ENCODE assay signal across 7 mouse cellular contexts in the genomic region with DNA sequence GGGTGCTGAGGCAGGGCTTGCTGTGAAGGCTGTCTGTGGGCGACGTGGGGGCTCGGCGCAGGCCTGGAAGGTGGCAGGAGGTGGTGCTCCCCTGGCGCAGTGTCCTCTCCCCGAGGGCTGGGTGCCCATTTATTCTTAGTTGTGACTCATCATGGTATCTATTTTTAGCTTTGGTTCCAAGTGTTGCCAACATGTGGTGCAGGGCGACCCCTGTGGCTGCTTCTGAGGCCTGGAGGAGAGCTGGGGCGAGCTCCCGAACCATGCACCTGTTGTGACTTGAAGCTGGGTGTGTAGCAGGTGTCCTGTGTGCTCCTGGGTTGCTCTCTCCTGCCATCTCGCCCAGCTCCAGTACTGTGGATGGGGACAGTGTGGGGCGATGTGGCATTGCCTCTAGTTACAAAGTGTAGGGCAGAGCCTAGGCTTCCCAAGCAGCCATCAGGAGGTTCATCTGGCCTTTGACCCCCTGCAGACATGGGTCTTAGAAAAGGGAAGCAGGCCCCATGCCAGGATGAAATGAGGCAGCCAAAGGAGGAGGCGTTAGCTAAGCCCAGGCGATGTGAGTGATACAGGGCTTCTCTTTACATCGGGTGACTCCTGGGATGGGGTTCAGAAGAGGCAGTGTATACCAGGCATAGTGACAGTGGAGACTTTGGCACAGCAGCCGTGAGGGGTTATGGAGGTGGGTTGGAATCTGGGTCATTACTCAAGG. TPM values are rescaled to one million over a fixed set of nuclear protein-coding genes. Genes with fewer than 3 reads are reported as not detected.
A peak's percentile ranks its signal among the peaks of the same experiment; 100 is the strongest.
DNase-seq lines count a peak whose midpoint lies in the region; ATAC-seq and TF ChIP-seq lines count a peak whose summit lies in the region.

No protein-coding gene starts in this region.

- no peak overlapping the region for H3K4me2 ChIP-seq in lung, embryonic 14.5 days
- H3K4me2 ChIP-seq in forebrain, embryonic 13.5 days, result no peak overlapping the region

- 72% methylated on average over 15 of the region's 15 CpGs for WGBS in lung, embryonic 14.5 days
- 74% methylated on average over 15 of the region's 15 CpGs for WGBS in forebrain, embryonic 13.5 days

- no peak for ATAC-seq in lung, embryonic 14.5 days (ENCODE audit: insufficient read depth)
- ATAC-seq in forebrain, embryonic 13.5 days, result no peak

- H3K27me3 ChIP-seq in lung, embryonic 14.5 days (ENCODE audit: insufficient read depth, low read length), result no peaks in the 10 kb centered on the region
- no peaks in the 10 kb centered on the region for H3K27me3 ChIP-seq in forebrain, embryonic 13.5 days

- no peak overlapping the region for H3K4me3 ChIP-seq in lung, embryonic 14.5 days (ENCODE audit: low read depth, low read length)
- no peak overlapping the region for H3K4me3 ChIP-seq in forebrain, embryonic 13.5 days

- peaks cover 13% of the 10 kb centered on the region for H3K4me1 ChIP-seq in lung, embryonic 14.5 days (ENCODE audit: insufficient read depth)
- peaks cover 16% of the 10 kb centered on the region for H3K4me1 ChIP-seq in forebrain, embryonic 13.5 days

- no peak overlapping the region for H3K9ac ChIP-seq in lung, embryonic 14.5 days
- H3K9ac ChIP-seq in forebrain, embryonic 13.5 days, result no peak overlapping the region

- no peaks in the 10 kb centered on the region for H3K36me3 ChIP-seq in lung, embryonic 14.5 days (ENCODE audit: insufficient read depth)
- H3K36me3 ChIP-seq in forebrain, embryonic 13.5 days (ENCODE audit: poor library complexity, severe bottlenecking), result no peaks in the 10 kb centered on the region

- DNase-seq in testis, postnatal 10 days (ENCODE audit: low spot score), result peak; percentile 64
- no peak for DNase-seq in testis, postnatal 14 days (ENCODE audit: low spot score)
- DNase-seq in brain, adult 2 months (ENCODE audit: low read depth, low spot score), result peak; percentile 80
- DNase-seq in heart, adult 11 months, result peak; percentile 97
- DNase-seq in lung, embryonic 14.5 days, result no peak
- no peak for DNase-seq in kidney, adult 9 months

- H3K27ac ChIP-seq in lung, embryonic 14.5 days (ENCODE audit: low read depth), result no peak overlapping the region
- H3K27ac ChIP-seq in forebrain, embryonic 13.5 days, result no peak overlapping the region

- no peaks in the 10 kb centered on the region for H3K9me3 ChIP-seq in lung, embryonic 14.5 days (ENCODE audit: low read depth, low read length)
- H3K9me3 ChIP-seq in forebrain, embryonic 13.5 days (replicated peaks), result no peaks in the 10 kb centered on the region

- TF ChIP-seq CTCF in lung, embryonic 14.5 days (IDR thresholded peaks at IDR 0.05; ENCODE audit: low read depth), result 0 out of 2 replicates have a peak, but pooled peaks have one; percentile 3

RNA-seq across cellular contexts. Expression of gene Tfeb, which starts 23.0 kb away (rescaled TPM):
- polyA plus RNA-seq in lung, embryonic 14.5 days (2014; fragmentation: Nextera tagmentation; extraction: Ambion mirVana), result 7.6 and 9.3 TPM in 2 replicates
- polyA plus RNA-seq in forebrain, embryonic 13.5 days (2015; fragmentation: Nextera tagmentation; extraction: Ambion mirVana), result 1.5 and 1.7 TPM in 2 replicates

RNA-seq across cellular contexts. Expression of gene Pgc, which starts 33.2 kb away (rescaled TPM):
- 7.6 and 9.1 TPM in 2 replicates for polyA plus RNA-seq in lung, embryonic 14.5 days (2014; fragmentation: Nextera tagmentation; extraction: Ambion mirVana)
- polyA plus RNA-seq in forebrain, embryonic 13.5 days (2015; fragmentation: Nextera tagmentation; extraction: Ambion mirVana), result not detected in 2 replicates

Comparison
In these comparisons a context has a peak if more than half of its experiments do, and no peak if none do; other contexts are left out.
1. DNase-seq: peak in testis, postnatal 10 days (single experiment), brain, adult 2 months (single experiment) and heart, adult 11 months (single experiment); none in testis, postnatal 14 days (single experiment), lung, embryonic 14.5 days (single experiment) and kidney, adult 9 months (single experiment).